Mouse (Mus musculus) left cerebral cortex, adult 9 months (tissue): Measurements from ENCODE around the gene Leo1.
A peak's percentile ranks its signal among the peaks of the same experiment; 100 is the strongest.
"Not testable (repeated sequence)": the region's sequence is repeated elsewhere in the genome, so short reads cannot be mapped to it uniquely, and the experiment has no call there.

Experiments used
- DNase-seq, 2 experiments: peaks; one replicate each; pipeline ENCODE4 v3.0.0; 2022; ENCODE audit warnings: low spot score in 2 of 2

The Leo1 gene

GRCm38 (mm10) chr9:75467581-75467980, 26.3 kb downstream of the Leo1 start:
- DNase-seq = no peak

- DNase-seq = no peak
Measured at GRCm38 (mm10) chr9:75468297-75468696, 27.0 kb downstream of the Leo1 start.

- no peak for DNase-seq
Measured at GRCm38 (mm10) chr9:75477212-75477611, 35.9 kb downstream of the Leo1 start.

GRCm38 (mm10) chr9:75479106-75479725, 37.9 kb downstream of the Leo1 start:
- DNase-seq = peak in 1 of 2 experiments; percentile 34

- peak in 1 of 2 experiments; percentile 10 for DNase-seq
Measured at GRCm38 (mm10) chr9:75480536-75481075, 39.3 kb downstream of the Leo1 start.

GRCm38 (mm10) chr9:75485231-75485630, 43.9 kb downstream of the Leo1 start:
- DNase-seq = no peak

GRCm38 (mm10) chr9:75488255-75488654, 46.9 kb downstream of the Leo1 start:
- not testable (repeated sequence) for DNase-seq

GRCm38 (mm10) chr9:75494407-75495005, 53.2 kb downstream of the Leo1 start:
- DNase-seq = no peak

GRCm38 (mm10) chr9:75495945-75496344, 54.6 kb downstream of the Leo1 start:
- DNase-seq = no peak

- no peak for DNase-seq
Measured at GRCm38 (mm10) chr9:75498571-75498970, 57.2 kb downstream of the Leo1 start.

GRCm38 (mm10) chr9:75504311-75504710, 63.0 kb downstream of the Leo1 start:
- DNase-seq = peak in 1 of 2 experiments; percentile 17

GRCm38 (mm10) chr9:75511236-75511939, 70.1 kb downstream of the Leo1 start:
- no peak for DNase-seq

GRCm38 (mm10) chr9:75515464-75516113, 74.3 kb downstream of the Leo1 start:
- DNase-seq = peak in 1 of 2 experiments; percentile 69
